Mouse (Mus musculus): ENCODE data around the gene Slc37a1.

Gene Slc37a1

DNA sequence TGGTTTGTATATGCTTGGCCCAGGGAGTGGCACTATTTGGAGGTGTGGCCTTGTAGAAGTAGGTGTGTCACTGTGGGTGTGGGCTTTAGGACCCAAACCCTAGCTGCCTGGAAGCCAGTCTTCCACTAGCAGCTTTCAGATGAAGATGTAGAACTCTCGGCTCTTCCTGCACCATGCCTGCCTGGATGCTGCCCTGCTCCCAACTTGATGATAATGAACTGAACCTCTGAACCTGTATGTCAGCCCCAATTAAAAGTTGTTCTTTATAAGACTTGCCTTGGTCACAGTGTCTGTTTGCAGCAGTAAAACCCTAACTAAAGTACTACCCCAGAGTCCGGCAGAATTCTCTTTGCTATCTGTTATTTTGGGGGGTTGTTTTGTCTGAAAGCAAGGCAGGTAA, 16.8 kb upstream of the Slc37a1 start:
- peak; percentile 85 for DNase-seq

DNA sequence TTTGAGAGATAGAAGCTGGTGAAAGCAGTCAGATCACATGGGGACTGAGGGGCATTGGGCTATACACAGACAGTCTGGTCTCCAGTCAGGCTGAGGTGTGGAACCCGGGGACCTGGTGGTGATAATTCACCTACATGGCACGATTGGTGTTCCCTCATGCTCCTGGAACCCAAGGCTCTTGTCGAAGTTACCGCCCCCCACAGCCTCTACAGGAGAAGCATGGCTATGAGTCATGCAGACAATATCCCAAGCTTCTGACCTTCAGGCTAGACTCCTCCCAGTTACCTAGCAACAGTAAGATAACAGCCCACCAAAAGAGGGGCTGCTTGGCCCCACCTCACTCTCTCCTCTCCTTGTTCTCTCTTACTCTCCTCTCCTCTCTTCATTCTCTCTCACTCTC, 16.3 kb upstream of the Slc37a1 start:
- peak; percentile 76 for DNase-seq

DNA sequence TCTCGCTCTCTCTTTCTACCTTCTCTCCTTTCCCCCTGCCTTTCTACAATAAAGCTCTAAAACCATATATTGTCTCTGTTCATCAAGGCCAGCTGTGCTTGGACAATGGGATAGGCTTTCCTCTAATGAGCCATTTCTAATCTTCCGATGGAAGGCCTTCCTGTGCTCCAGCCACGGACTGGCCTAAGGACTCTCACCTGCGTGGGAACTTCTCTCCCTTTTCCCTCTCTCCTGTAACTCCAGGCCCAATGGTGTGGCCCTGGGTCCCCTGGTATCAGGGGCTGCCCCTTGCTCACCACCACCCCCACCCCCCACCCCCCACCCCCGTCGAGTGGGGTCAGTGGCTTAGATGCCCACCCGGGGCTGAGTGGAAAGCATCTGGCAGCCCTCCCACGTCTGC, 15.9 kb upstream of the Slc37a1 start:
- DNase-seq = peak; percentile 83

DNA sequence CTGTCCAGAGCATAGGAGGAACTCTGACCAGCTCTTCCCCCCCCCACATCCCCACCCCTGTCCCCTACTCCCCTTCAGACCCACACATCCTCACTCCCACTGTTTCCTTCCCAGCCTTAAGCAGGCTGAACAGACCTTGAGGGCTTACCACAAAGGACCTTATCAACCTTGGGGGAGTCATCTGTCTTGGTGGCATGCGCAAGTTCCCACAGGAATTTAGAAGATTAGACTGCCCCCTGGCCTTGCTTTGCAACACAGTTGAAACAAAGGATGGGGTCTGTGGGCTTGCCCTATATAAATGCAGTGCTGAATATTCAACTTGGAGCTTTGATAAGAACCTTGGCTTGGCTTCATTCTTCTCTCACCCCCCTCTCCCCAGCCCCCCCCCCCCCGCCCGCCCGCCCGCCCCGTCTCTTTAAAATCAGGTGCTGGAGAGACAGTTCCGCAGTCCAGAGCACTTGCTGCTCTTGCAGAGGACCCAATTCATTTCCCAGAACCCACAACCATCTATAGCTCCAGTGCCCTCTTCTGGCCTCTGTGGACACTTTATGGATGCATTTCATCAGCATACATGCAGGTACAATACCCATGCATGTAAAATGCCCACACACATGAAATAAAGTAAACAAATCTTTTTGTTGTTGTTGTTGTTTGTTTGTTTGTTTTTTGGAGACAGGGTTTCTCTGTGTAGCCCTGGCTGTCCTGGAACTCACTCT, 15.3 kb upstream of the Slc37a1 start:
- DNase-seq = peak; percentile 83

DNA sequence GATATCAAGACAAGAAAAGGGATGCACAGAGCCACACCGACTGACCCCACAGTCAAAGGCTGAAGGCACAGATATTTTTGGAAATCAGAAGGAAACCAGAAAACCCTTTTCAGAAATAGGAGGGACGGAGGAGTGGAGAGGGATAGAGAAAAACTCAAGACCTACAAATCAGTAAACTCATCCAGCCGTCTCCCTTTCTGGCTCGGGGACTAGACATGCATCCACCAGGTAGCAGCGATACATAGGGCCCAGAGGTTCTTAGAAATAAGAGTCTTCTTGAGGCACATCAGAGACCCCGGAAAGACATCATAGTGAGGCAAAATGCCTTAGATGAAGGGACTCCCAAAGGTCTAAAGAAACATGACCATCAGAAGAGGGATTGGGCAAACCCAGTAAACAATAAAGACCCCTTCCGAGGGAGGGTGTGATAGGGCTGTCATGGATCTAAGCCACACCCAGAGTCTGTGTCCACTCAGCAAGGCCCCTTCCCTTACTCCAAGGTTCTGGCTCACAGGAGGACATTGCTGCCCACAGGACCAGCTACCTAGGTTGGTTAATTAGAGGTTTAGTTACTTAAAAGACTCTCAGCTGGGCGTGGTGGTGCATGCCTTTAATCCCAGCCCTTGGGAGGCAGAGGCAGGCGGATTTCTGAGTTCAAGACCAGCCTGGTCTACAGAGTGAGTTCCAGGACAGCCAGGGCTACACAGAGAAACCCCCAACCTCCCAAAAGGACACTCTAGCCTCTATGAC, 14.0 kb upstream of the Slc37a1 start:
- DNase-seq = peak; percentile 83

DNA sequence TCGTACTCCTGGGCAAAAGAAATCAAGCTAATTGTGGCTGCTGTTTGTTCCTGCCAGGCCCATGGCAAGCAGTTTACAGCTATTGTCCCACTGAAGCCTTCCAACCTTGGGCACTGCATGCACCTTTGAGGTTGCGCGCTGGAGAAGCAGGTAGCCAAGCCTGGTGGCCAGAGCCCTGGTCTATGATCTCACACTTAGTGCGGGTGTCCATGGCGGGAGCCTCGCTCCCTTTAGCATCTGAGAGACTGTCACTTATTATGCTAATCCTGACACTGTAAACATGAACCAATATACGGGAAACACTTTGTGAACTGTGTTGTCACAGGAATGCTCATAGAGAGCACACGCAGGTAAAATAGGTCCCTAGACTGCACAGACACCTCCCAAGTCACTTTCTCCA, 13.0 kb upstream of the Slc37a1 start:
- peak; percentile 93 for DNase-seq

DNA sequence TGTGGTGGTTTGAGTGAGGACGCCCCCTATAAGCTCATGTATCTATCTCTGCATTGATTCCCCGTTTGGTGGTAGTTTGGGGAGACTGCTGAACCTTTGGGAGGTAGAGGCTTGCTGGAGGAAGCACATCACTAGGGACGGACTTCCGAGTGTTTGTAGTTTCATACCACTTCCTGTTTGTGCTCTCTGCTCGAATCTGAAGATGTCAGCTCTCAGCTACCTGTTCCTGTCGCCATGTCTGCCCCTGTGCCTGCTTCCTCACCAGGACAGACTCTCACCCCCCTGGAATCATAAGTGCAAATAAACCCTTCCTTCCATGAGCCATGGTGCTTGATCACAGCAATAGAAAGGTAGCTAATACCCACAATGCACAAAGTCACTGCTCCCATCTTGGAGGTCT, 11.4 kb upstream of the Slc37a1 start:
- DNase-seq = peak; percentile 90

DNA sequence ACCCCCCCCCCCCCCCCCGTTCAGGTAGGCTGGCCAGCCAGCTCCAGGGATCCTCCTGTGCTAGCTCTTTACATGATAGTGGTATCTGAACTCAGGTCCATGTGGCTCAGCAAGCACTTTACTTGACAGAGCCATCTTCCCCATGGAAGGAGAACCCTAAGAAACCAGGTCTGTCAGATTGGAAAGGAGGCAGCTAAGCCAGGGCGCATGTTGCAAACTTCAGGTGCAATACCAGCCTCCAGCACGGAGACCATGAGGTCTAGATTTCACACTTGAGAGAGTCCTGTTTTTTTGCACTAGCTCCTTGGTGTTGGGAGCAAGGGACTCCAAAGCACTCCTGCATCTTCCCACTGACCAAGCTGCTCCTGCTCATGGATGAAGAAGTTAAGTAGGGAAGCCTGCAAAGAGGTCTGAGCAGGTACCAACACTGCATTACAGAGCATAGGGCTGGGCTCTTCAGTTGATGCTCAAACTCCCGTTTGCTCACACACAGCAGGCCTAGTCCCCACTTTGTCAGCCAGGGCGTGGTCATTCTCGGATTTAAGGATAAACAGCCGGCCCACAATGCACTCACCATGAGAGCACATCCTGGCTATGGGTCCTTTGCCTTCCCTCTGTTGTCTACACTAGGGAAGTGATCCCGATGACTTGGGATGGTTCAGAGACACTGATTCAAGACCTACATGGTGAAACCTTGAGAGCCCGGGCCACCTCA, 10.2 kb upstream of the Slc37a1 start:
- DNase-seq = peak; percentile 91

DNA sequence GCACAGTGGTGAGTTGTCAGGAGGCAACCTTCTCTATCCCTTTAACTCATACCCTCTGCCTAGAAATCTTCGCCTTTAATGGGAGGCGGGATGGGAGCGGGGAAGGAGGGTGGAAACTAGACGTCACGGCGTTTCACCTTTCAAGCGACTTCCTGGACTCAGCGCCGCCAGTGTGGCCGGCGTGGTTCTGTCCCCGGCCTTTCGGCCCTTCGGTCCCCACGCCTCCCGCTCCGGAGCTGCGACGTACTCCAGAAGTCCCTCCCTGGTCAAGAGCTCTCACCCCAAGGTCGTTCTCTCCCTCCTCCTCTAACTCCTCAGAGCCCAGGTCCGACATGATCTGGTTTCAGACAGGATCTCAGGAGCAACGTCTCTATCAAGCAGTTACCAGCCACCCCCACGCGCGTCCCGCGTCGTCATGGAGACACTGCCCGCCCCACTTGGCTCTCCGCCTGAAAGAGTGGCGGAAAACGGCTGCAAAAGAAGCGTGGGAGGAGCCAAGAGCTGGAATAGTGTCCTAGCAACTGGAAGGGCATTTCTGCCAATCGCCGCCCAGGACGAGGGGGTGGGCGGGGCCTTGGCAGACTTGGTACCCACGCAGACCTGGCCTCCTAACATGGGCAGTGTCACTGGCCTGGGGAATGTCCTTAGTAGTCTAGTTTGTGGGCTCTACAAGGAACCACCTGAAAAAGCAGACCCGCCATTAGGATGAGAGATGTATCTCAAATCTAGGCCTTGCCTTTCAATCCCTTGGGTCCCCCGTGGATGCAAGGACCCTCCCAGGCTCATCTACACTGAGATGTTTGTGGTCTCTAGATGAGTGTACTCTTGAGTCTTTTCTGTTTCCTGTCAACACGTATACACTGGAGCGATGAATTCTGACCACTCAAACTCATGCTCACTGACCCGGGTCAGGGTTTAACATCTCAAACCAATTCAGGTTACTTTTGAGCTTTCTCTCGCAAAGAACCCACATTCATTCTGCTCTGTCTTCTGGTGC, 9.4 kb upstream of the Slc37a1 start, which contains the start of gene Rsph1:
Gene Rsph1 (minus strand): TSS at position 462 of the 997 bp plus-strand sequence.
- peak; percentile 100 for DNase-seq

DNA sequence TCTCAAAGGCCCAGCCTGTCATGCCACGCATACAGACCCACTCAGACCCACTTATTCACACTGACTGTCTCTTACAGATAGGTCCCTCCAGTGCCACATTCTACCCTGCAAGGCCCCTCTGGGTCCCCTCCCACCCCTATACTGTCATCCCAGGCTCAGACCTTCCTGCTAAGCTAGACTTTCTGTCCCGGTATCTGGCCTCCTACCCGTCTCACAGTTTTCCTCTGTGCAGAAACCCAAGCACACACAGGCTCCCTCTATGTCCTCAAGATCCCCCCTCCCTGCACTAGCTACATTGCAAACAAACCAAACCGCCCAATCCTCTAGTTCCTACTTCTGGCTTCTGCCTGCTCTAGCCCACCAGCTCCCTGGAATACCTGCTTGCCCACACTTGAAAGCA, 8.7 kb upstream of the Slc37a1 start:
- peak; percentile 93 for DNase-seq

DNA sequence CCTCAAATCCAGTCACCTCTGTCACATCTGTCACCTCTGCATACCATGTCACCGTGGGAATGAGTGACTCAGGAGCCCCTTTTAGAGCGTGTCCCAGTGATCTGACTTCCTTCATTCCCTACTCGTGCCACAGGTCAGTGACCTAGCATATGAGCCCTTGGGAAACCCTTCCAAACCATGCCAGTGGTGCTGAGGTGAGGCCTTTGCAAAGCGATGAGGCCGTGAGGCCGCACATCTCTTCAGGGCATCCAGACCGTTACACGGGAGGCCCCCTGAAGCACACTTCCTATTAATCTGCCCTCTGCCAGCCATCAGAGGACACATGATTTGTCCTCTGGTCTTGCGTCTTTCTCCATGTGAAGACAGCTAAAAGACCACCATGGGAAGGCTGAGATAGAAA, 7.1 kb upstream of the Slc37a1 start:
- DNase-seq = peak; percentile 92

DNA sequence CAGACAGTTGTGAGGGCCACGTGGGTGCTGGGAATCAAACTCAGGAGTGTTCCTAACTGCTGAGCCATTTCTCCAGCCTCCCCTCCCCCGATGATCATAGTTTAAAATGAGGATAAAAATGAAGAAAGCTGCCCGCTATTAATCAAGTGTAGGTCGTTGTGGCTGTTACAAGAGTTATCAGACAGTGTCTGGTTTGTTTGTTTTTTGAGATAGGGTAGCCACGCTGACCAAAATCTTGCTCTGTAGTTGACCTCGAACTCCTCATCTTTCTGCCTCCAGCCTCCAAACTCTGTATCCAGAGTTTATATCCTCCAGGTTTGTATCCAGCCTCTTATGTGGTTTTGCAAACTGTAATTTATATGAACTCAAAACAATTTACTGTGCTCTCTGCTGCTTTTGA, 6.3 kb upstream of the Slc37a1 start:
- DNase-seq = no peak

DNA sequence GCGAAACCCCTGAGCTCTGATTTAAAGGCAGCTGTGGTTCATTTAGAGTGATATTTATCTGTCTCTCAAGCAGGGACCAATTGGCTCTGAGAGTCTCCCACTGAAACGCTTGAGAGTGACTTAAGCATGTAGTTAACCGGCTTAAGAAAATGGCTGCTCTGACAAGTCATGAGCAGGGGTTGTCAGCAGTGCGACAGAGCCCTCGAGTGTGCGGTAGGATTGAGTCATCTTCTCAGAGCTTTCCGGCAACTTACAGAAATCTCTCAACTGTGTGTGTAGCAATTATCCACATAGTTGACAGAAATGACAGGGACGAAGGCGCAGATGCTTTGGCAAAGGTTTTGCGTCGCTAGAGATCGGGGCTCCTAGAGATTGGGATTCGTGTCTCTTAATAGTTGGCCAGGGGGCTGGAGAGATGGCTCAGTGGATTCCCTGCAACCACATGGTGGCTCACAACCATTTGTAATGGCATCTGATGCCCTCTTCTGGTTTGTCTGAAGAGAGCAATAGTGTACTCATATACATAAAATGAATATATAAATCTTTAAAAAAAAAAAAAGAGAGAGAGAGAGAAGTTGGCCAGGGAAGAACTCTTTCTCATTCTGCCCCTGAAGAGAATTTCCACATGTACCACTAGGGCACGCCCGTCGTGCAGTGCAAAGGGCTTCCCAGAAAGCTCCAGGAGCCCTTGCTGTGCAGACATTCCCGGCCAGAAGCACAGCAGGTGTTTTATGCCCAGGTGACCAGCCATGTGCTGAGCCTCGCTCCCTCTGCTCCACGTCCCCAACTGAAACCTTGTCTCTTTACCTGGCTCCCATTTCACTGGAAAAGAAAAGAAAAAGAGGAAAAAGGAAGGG, 4.5 kb upstream of the Slc37a1 start:
- DNase-seq = no peak

DNA sequence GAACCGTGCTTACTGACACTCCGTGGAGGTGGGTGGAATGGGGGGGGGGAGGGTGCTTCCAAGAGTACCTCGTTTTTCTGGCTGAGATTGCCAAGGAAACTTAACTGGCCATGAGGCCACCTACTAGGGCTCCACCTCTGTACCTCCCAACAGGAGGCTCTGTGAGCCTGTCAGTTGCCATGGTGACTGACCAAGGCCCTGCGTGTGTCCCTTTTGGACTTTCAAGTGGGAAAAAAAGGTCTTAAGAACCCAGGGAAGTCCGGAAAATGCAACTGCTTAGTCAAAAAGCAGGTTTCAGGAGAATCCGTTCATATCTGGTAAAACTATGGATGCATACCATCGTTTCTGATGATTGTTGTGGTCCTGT, 3.9 kb upstream of the Slc37a1 start:
- no peak for DNase-seq

DNA sequence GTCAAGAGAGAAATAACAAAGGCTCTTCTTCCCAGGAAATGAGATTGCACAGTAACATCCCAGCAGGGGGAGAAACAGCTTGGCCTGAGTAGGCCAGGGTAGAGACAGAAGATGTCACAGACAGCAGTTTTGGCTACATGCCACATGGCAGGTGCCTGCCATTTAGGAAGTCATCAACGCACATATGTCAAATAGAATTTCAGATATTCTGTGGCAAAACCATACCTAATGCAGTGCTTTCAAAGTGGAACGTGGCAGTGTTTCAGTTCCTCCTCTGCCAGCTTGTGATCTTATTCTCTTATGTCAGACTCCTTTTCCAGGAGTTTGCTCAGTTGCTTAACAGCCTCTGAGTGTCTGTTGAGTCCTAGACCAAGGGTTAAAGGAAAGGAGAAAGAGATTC, 725 bp upstream of the Slc37a1 start:
- DNase-seq = peak; percentile 86

DNA sequence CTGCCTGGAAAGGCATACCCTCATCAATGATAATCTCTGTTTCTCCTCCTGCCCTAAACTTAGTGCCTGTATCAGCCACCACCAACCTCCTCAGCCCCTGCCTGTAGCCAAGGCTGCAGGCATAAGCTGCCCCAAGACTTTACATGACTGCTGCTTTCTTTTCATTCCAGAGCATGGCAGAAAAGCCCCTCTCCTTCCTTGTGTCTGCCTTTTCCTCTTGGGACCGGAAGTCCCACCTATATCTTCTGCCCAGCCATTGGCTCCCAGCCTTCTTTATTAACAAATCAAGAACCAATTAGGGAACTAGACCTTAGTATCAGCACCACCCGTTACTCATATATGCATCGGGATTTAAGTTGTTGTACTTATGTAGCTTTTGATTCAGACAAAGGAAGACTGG, 624 bp downstream of the Slc37a1 start:
- DNase-seq = no peak

DNA sequence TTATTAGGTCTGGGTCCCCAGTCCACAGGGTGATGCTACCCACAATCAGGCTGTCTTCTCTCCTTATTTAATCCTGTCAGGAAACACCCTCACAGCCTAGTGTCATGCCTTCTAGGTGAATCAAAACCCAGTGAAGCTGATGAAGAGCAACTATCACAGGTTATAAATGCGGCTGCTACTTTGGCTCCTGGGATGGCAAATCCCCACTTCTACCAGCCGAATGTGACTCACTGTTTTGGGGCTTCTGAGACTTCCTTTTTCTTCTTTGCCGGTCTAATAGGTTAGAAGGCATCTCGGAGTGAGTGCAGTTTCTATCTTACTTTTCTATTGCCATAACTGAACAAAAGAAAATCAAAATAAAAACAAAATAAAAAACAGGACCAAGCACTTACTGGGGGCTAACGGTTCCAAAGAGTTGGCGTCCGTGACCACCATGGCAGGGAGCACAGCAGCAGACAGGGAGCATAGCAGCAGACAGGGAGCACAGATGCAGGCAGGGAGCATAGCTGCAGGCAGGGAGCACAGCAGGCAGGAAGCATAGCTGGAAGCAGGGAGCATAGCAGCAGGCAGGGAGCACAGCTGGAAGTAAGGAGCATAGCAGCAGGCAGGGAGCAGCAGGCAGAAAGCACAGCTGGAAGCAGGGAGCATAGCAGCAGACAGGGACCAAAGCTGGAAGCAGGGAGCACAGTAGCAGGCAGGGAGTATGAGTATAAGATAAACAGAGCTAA, 2.6 kb downstream of the Slc37a1 start:
- DNase-seq = no peak

DNA sequence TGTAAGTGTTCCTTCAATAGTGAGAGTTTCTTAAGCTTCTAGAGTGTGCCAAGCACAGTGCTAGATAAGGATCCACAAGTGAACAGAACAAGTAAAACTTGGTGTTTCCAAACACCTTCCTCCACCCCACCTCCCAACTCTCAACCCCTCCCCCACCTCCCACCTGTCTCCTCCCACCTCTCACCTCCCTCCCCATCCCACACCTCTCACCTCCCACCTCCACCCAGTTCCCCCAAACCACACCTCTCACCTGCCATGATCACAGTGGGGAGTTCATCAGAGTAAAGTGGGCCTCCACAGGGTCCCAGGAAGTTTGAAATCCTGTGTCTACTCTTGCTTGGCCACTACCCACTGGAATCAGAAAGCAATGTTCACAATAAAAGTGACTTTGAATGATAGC, 3.7 kb downstream of the Slc37a1 start:
- DNase-seq = peak; percentile 86

DNA sequence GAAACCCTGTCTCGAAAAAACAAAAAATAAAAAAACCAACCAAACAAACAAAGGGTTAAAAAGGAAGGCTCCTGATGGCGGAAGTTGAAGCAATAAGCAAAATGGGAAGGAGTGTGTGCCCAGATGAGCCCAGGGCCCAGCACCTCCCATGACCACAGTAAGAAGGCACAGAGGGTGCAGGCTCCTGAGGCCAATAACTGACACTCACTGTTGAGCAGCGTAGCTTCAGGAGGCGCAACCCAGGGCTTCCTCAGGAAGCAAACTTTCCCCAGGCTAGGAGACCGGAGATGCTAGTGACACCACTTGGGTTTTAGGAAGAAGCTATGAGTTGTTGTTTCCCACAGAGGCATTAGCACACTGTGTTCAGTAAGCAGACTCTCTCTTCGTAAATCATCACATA, 4.3 kb downstream of the Slc37a1 start:
- DNase-seq = peak; percentile 94

DNA sequence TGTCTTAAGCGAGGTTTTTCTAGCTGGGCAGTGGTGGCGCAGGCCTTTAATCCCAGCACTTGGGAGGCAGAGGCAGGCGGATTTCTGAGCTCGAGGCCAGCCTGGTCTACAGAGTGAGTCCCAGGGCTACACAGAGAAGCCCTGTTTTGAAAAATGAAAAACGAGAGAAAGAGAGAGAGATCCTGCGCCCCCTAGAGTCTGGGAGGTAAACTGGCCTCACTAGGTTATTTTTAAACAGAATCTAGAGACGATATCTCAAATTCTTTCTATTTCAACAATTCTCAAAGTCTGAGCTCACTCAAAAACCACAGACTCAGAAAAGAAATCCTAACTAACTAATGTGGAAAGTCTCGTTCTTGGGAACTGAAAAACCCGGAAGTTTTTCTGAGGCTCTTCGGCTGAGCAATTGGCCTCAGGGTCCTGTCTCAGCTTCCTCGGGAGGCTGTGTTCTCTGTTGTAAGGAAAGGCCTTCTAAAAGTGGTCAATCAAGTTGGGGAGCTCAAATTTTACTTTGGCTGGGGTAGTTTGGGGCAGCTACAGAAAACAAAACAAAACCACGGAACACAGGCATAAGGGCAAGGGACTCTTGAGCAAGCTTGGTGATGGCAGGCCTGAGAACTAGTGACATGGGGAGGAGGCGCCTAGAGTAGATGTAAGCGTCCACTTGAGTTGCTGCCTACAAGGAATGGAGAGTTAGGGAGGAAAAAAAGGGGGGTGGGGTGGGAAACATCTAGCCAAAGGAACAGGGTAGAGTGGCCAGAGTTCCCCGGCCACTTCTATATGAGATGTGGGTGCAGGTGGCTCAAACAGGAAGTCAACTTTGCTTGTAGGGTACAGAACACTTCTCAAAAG, 8.0 kb downstream of the Slc37a1 start:
- DNase-seq = peak; percentile 89
